Mouse (Mus musculus) ovary, postnatal 14 days (tissue): ENCODE measurements around the gene Capn5.

Source experiments
- DNase-seq: peaks from one replicate; pipeline ENCODE4 v3.0.0; 2022; ENCODE audit warnings: low spot score

Capn5 gene

DNA sequence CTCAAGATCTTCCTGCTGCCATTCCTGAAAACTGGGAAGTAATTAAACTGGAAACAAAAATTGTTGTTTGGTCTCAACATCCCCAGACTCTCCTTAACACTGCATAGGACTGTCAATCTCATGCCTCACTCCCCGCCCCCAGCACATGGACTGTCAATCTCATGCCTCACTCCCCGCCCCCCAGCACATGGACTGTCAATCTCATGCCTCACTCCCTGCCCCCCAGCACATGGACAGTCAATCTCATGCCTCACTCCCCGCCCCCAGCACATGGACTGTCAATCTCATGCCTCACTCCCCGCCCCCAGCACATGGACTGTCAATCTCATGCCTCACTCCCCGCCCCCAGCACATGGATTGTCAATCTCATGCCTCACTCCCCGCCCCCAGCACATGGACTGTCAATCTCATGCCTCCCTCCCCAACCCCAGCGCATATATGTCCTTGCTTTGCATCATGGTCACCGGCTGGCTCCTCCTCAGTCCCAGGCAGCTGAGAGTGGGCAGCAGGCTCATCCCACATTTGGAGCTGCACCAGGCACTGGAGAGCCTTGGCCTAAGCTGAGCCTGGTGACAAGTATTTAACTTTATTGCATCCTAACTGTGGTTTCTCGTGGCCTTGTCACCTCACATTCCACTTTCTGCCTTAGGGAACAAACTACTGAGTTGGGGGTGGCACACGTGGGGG, 29.2 kb downstream of the Capn5 start:
- DNase-seq, result no peak

DNA sequence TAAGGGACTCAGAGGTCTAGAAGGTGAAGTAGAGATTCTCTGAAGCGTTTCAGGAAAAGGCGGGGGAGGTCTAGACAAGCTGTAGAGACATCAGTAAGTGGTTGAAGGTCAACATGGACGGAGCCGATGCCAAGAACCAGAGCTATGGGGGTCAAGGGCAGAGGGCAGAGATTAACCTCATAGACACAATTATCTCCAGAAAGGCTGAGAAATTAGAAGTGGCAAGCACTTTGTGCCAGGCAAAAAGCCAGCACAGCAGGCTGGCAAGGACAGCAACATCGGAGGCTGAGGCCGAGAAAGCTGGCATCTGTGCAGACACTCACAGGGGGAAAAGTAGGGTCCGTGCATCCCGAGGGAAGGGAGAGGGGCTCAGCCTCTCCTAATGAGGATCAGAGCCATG, 30.3 kb downstream of the Capn5 start:
- no peak for DNase-seq

DNA sequence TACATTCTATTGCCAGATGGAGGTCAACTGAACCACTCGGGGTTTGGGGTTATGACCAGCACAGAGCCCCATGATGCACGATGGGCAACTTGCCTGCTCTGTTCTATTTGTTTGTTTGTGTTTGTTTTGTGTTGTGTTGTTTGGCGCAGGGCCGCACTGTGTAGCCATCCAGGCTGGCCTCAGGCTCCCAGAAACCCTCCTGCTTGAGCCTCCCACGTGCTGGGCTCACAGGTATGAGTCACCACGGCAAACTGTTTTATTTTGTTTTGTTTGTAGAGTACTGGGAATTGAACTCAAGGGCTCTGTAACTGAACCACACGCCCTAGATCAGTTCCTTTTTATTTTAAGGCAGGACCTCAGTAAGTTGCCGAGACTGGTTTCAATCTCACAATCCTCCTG, 31.6 kb downstream of the Capn5 start:
- DNase-seq, result no peak

DNA sequence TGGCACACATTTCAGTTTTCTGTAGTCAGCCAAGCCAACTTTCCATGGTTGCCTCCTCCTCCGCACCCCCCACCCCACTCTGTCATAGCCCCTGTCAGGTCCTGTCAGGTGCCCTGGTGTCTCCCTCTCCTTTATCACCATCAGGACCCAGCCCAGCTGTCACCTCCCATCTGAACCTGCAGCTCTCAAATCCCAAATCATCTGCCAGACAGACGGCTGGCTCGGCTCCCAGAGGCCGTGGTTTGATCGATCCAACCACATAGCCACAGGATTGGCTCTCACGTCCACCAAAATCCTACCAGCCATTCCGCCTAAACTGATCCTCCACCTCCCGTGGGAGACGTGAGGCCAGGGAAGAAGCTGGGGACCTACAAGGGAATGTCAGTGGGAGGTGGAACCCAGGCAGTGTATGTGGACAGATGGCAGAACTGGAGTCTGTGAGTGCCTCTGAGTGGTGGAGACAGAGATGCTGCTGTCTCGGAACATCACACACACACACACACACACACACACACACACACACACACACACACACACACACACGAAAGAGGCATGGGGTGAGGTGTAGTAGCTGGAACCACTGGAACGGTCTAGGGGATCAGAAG, 32.1 kb downstream of the Capn5 start:
- DNase-seq, result no peak

DNA sequence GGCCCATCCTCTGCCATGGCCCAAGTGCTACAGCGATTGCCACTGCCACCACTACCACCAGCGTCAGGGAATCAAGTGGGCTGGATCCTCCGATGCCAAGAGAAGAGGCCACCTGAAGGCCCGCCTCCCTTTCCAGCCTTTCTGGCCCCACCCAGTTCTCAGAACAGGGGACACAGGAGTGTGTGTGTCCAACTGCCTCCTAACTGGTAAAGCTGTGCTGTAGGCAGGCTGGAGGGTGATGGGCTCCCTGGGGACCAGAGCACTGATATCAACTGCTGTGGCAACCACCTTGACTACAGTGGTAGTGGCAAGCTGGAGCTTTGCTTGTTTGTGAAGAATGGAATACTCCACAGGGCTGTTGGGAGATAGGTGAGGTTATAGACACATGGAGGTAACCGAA, 32.7 kb downstream of the Capn5 start, which contains the start of gene Omp:
Gene Omp (minus strand): TSS at position 101 of the 400 bp plus-strand sequence.
- DNase-seq, result no peak

DNA sequence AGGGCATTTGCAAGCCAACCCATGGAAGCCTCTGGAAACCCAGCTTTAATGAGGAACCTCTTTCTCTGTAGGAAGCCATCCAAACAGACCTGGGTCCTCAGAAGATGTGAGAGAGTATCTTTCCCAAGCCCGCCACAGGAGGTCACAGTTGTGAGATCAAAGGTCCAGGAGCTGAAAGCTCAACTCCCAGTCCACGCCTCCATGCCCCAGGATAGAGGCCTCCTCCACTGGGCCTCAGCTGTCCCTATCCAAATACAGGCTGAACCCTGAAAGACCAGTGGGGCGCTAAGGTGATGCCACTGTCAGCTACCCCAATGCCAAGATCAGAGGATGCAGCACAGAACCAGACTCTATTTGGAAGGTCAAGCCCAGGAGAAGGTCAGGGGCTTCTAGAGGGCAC, 35.4 kb downstream of the Capn5 start:
- DNase-seq, result no peak

DNA sequence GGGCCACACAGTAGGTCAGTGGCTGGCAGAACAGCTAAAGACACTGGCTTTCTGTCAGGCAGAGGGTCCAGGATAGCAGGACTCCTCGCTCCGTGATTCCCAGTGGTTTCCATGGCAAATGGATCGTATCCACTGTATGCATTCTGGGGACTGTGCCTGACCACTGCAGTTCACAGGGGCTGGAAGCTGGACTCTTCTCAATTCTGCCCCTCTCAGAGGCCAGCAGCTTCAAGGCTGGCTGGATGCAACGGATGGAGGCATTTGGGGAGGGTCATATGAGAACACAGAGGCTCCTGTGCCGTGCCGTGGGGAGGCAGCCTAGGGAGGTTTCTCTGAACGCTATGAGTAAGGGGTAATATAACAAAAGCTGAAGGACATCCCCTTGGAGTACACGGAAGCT, 35.8 kb downstream of the Capn5 start:
- DNase-seq, result no peak

DNA sequence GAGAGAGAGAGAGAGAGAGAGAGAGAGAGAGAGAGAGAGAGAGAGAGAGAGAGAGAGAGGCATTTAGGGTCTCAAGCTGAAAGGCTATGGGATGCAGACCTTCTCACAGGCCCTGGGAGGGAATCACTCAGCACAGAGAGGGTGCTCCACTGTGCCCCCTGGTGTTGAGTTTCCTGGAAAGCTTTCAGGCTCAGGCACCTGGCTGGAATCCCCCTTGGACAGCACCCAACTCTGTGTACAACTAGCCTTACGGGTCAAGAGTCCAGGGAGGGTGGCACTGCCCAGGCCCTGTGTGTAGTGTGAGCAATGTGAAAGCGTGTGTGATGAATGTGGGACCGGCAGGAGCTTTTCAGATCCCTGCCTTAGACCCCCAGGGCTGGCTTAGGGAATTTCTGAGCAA, 36.9 kb downstream of the Capn5 start:
- no peak for DNase-seq

DNA sequence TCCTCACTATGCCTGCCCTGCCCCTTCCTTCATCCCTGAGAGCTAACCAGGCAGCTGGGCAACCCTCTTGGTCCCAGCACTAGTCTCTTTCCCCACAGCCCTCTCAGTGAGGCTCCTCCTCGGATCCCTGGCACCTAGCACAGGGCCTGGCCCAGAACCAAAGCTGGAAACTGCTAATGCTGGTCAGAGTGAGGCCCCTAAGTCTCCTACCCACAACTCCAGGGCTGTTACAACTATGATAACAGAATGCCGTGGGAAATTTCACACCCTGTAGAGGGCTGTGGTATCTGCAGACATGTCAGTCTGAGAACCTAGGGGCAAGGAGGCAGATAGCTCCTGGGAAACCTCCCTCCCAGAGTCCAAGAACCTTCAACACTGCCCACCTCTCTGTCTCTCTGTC, 37.5 kb downstream of the Capn5 start:
- no peak for DNase-seq

DNA sequence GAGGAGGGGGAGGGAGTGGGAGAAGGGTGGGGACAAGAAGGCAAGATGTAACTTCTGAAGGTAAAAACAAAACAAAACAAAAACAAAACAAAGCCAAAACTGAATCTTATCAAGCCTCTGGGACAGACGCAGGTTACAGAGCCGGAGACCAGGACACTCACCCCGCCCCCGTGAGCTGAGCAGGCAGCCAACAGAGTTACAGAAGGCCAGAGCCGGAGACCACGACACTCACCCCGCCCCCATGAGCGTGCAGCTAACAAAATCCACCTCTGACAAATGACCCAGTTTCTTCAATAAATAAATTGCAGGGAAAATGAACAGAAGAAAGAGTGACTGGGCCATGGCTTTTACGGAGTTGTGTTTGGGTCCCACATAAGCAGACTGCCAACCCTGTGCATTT, 38.9 kb downstream of the Capn5 start:
- no peak for DNase-seq

DNA sequence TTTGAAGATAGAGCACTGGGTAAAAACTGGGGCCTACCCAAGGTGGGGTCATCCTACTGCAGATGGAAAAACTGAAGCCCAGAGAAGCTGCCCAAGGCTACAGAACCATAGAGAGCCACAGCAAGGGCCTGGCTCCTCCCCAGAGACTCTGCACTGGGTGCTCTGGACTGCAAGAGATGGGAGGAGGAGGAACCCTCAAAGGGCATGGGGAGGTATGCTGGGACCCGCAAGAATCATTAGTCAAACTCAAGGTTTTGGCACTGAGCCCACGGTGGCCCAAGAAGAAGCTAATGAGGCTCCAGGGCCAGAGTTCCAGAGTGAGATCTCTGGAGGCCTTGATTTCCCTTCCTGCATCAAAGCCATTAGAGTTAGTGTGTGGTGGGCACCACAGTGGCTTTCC, 40.1 kb downstream of the Capn5 start:
- DNase-seq, result no peak

DNA sequence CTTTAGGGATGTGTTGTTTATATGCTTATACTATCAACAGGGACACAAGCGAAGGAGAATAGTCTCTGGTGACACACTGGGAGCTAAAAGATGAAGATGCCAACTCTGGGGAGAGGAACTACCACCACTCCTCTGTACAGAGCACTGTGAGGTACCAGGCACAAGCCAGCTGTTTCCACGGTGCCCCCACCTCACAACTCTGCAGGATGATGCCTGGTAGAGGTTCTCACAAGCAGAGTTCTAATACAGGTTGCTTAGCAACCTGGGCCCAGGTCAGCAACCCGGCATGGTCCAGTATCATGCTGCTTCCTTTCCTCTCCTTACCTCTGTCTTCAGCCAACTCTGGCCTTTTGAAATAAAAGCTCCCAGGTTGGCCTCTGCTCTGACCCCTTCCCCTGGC, 40.5 kb downstream of the Capn5 start:
- DNase-seq, result no peak

DNA sequence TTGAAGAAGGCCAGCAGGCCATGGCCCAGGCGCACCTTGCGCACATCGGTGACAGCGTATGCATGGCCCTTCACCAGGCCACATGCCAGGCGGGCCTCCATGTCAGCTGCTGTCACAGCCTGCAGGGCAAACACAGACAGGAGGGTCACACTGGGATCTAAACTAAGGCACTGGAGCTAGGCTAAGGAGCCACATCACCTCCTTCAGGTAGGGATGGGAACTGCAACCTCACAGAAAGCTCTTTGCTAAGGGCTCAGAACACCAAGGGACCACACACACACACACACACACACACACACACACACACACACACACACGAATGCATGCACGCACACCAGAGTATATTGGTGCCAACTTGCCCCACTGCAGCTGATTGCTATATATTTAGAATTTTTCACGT, 46.3 kb downstream of the Capn5 start:
- no peak for DNase-seq

DNA sequence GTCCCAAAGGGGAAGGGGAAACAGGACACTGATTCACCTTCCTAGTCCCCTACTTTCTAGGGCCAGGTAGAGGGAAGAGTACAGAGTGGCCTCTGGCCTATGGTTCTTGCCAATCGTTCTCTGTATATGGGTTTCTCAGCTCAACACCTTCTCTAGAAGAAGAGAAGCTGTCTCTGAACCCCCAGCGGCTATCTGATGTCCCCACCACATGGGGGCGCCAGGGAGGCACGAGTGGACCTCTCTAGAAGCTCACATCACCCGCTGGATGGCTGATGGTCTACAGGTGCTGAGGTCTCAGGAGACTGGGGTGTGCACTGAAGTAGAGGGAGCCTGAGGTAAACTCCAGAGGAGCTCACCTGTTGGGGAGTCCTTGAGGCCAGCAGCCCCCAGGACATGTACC, 52.6 kb downstream of the Capn5 start:
- DNase-seq, result no peak

DNA sequence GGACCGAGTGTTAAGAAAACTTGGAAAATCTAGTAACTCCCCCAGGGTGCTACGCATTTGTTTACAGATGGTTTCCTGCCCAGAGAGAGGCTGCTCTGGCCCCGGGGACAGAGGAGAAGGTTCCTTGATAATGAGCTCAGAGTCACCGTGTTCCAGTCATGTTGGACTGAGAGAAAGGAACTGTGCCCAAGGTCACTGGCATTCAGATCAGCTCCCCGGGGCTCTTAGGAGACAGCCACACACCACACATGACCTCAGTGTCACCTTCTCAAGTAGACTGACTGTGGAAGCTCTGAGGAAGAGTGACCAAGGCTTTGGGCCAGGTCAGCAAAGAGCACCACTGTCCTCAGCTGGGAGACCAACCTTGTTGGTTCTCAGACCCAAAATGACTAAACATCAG, 53.4 kb downstream of the Capn5 start:
- no peak for DNase-seq

DNA sequence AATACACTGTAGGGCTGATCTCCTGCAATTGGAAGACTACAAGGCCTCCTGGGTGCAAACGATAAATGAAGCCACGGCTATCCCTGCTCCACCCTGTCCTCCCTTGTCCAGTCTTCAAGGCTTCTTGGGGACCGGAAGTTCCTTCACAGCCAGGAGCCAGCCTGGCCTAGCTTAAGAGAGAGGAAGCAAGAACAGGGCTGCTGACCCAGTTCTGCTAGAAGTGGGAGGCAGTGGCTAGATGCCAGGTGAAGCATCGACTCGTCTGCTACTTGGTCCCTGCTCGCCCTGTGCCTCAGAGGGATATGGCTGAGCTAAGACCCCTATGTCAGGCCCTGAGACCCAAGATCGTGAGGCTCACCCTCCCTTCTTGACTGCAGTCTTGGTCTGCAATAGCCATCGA, 56.4 kb downstream of the Capn5 start:
- no peak for DNase-seq

DNA sequence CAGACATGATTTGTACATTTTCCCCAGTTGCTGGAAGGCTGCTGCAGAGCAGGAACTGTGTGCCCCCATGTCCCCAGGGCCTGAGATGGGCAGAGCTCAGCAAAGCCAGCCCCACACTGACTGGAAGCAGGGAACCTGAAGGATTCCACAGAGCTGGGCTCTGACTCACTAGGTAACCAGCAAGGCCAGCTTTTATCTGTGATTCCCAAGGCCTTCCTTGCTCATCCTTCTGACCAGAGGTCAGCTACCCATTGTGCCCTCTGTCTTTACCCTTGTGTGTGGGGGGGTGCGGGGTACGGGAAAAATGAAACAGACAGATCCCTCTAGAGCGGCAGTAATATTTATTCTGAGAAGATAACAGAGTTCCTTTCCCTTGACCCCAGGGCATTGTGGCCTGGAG, 56.8 kb downstream of the Capn5 start:
- no peak for DNase-seq

DNA sequence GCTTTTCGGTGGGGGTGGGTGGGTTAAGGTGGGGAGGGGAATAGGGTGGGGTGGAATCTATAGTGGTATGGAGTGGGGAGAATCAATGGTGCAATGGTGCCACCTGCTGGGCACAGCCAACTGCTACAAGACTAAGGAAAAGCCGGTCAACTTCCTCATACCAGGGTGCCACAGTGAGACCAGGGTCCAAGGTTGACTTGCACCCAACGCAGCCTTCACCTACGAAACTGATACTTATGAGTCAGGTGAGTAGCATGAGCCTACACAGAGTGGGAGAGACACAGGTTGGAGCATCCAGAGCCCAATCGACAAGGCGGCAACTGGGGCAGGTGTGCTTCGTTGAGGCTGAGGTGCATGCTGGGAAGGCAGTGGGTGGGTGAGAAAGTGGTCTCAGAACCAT, 57.7 kb downstream of the Capn5 start:
- peak; percentile 61 for DNase-seq

DNA sequence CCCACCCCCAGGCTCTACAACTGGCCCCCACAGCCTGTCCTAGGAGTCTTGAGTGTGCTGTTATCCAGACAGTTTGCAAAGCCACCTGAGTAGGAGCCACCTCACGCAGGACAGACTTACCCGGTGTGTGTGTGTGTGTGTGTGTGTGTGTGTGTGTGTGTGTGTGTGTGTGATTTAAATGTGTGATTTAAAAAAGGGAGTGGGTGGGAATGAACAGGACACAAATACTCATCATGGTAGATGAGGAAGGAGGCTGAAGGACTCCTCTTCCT, 58.2 kb downstream of the Capn5 start:
- DNase-seq, result no peak

DNA sequence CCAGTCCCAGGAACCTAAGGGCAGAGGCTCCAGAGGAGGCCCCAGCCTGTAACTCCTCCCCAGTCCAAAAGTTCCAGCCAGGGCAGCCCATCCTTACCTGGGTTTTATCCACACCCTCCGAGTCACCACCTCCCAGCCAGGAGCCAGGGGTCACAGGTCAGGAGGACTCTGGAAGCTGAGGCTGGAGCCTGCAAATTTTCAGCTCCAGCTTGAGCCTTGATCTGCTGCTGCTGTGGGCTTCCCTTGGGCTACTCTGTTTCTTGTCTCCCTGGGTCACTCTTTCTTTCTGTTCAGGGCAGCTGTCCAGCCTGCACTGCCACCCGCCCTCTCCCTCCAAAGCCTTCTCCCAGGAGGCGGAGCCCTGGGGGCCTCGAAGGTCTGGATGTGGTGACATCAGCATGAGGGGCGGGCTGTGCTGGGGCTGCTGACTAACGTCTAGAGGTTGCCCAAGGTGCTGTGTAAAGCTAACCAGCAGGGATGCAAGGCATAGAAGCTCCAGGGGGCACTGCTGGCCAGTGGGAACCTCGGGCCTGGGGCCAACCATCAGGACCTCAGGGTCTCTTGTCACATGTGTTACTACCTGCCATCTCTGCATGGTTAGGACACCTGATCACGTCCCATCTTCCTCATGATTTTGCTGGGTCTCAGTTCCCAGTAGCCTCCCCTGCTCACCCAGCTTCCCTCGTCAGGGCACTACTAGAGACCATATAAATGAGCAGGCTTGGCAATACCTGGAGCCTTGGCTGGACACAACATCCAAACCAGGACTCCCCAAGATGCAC, 58.7 kb downstream of the Capn5 start, which contains the start of gene Myo7a:
Gene Myo7a (minus strand): TSS at position 346 of the 782 bp plus-strand sequence.
- DNase-seq, result no peak

DNA sequence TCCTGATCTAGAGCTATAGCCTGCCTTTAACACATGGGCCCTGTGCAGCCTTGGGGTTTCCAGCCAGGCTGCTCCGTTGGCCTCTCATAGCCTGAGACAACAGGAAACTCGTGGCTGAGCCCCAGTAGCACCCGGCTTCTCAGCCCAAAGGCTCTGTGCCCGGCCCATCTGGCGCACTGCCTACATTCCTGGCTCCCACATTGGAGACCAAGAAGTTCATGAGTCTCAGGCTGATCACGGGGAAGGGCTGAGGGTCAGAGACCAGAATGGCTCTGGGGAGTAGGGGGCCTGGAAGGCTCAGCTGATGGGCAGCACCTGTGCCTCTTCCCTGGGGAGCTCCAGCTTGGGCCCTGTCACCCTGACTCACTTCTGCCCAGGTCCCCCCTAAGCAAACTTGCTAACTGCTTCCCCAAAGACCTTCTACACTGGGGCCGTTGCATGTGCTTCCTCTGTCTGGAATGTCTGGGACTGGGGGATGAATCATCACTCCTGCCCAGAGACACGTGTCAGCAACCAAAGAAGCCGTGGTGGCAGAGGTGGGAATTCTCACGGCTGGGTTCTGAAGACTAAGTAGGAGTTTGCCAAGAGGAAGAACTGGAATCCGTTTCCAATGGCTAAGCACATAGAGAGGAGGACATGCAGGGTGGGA, 60.9 kb downstream of the Capn5 start:
- DNase-seq, result peak; percentile 63

DNA sequence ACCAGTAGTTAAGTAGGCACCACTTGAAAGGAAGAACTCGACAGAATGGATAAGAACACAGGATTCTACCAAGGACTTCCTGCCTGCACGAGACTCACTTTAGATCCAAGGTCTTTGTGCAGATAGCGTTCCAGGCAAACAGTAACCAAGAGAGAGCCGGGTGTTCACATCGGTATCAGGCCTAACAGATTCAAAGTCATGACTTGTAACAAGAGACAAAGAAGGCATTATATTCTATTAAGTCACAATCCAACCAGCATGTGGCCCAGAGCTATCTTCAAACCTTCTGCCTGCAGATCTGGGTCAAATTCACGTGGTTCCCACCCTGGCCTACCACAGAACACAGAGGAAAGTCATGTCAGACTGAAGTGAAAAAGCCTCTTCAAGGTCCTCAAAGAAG, 63.4 kb downstream of the Capn5 start:
- DNase-seq, result no peak

DNA sequence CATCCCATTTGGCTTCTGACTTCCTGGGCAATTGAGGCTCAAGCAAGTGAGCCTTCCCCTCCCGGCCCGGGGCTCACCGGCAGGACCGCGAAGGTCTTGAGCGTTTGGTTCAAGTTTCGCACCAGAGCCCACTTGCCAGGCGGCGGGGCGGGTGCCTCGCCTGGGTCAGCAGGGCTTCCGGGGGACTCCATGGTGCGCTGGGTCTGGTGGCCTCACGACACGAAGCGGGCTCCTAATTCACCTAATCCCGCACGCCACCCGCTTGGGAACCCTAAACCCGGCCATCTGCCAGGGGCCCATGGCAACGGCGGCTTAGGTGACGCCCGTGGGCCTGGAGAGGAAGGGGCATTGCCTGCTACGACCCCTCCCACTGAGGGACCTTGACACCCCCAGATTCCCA, 66.8 kb downstream of the Capn5 start:
- DNase-seq, result no peak
